Mouse (Mus musculus) erythroblast, embryonic 14.5 days (primary cell): ENCODE measurements around the gene Stx8.

ENCODE experiments used
- GATA1 ChIP-seq: IDR thresholded peaks from 2 replicates; pipeline ENCODE4 v1.6.1; 2012; ENCODE audit warnings: low read length, inconsistent platforms, mixed read lengths
- TAL1 ChIP-seq: IDR thresholded peaks from 3 replicates; pipeline ENCODE4 v1.6.1; 2012; ENCODE audit warnings: low read length, inconsistent platforms, mixed read lengths

GRCm38 (mm10) chr11:68044181-68044580 lies 78.2 kb downstream of the Stx8 start:
- TF ChIP-seq TAL1: no peak
- TF ChIP-seq GATA1: no peak
